Mouse (Mus musculus): Measurements from ENCODE around the gene Adgrg7. TPM values are rescaled to one million over a fixed set of nuclear protein-coding genes. Genes with fewer than 3 reads are reported as not detected.

Adgrg7 gene
- polyA plus RNA-seq, 1 experiment from 2014 or later: not detected

GRCm38 (mm10) chr16:56771163-56772105 is 24.2 kb downstream of the Adgrg7 start:
- ATAC-seq (ENCODE audit: low FRiP score, low read depth): peak; percentile 69; the same call in 1 of the 2 replicates

DNA sequence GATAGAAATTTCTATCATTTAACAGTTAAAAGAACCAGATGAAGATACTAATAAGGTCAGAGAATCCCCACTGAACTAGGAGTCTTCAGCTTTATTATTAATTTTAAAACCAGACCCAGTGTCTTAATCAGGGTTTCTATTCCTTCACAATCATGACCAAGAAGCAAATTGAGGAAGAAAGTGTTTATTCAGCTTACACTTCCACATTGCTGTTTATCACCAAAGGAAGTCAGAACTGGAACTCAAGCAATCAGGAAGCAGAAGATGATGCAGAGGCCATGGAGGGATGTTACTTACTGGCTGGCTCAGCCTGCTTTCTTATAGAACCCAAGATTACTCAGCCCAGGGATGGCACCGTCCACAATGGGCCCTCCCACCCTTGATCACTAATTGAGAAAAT is 66.6 kb downstream of the Adgrg7 start:
- no peaks in the 10 kb centered on the region for H3K4me1 ChIP-seq
- H3K9me3 ChIP-seq: no peaks in the 10 kb centered on the region
- no peak overlapping the region for H3K9ac ChIP-seq
- no peaks in the 10 kb centered on the region for H3K27me3 ChIP-seq
- 11% methylated on average over 1 of the region's 1 CpGs for WGBS
- ATAC-seq (ENCODE audit: low FRiP score, low read depth): no peak
- H3K27ac ChIP-seq: no peak overlapping the region
- H3K4me3 ChIP-seq: no peak overlapping the region
- no peak overlapping the region for H3K4me2 ChIP-seq (replicated peaks)
- H3K36me3 ChIP-seq: no peaks in the 10 kb centered on the region

More at GRCm38 (mm10) chr16:56771163-56772105, 24.2 kb downstream of the Adgrg7 start:
- no peak overlapping the region for H3K9ac ChIP-seq
- H3K27me3 ChIP-seq: peaks cover 3% of the 10 kb centered on the region; the same call in 1 of the 2 replicates
- no peaks in the 10 kb centered on the region for H3K36me3 ChIP-seq
- no peak overlapping the region for H3K4me2 ChIP-seq (replicated peaks)
- H3K4me3 ChIP-seq: no peak overlapping the region
- 48% methylated on average over 10 of the region's 10 CpGs for WGBS
- H3K4me1 ChIP-seq: no peaks in the 10 kb centered on the region
- H3K27ac ChIP-seq: no peak overlapping the region
- H3K9me3 ChIP-seq: no peaks in the 10 kb centered on the region

DNA sequence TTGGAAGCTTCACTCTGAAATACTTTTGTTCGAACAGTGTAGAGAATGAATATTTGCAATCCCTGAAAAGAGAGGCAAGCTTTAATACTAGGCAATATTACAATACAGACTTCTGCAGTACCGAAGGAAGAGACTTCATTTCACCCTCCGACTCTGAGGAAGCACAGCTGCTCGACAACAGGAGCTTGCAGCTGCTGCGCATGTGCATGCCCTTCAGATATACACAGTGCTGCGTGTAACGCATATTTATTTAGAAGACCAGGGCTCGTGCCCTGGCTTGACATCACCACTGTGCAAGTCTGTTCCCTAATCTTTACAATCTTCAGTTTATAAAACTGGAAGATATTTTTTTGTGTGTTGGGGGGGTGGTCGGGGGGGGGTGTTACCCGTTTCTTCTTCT is 70.7 kb downstream of the Adgrg7 start:
- Histone ChIP-seq H3K9me3 (no peaks in the 10 kb centered on the region), H3K4me2 (replicated peaks) (no peak overlapping the region), H3K27ac (no peak overlapping the region), H3K4me1 (no peaks in the 10 kb centered on the region), H3K36me3 (no peaks in the 10 kb centered on the region), H3K27me3 (no peaks in the 10 kb centered on the region), H3K4me3 (no peak overlapping the region), H3K9ac (no peak overlapping the region)
- WGBS: 78% methylated on average over 10 of the region's 10 CpGs
- ATAC-seq (ENCODE audit: low FRiP score, low read depth): no peak; the same call in 1 of the 2 replicates

DNA sequence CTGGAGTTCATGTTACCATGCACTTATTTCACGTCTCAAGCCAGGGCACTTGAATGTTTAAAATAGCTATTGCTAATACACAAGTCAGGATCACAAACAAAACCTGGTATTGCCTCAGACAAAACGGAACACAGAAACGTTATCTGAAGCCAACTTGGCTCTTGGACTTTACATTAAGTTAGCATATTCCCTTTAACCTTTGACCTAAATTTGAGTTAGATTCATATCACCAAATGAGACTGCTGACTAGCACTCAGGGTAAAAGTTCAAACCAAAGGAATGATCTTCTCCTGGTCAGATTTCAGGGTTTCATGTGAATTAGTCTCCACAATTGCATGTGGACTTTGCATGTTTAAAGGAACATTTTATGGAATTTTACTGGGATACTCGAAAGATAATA is 73.3 kb downstream of the Adgrg7 start:
- H3K9ac ChIP-seq: no peak overlapping the region
- H3K9me3 ChIP-seq: no peaks in the 10 kb centered on the region
- no peaks in the 10 kb centered on the region for H3K27me3 ChIP-seq
- H3K27ac ChIP-seq: no peak overlapping the region
- H3K4me3 ChIP-seq: no peak overlapping the region
- 0 out of 2 replicates have a peak, but pooled peaks cover 5% of the 10 kb centered on the region for H3K4me1 ChIP-seq
- H3K36me3 ChIP-seq: no peaks in the 10 kb centered on the region
- WGBS: 60% methylated on average over 4 of the region's 4 CpGs
- no peak overlapping the region for H3K4me2 ChIP-seq (replicated peaks)
- ATAC-seq (ENCODE audit: low FRiP score, low read depth): no peak

DNA sequence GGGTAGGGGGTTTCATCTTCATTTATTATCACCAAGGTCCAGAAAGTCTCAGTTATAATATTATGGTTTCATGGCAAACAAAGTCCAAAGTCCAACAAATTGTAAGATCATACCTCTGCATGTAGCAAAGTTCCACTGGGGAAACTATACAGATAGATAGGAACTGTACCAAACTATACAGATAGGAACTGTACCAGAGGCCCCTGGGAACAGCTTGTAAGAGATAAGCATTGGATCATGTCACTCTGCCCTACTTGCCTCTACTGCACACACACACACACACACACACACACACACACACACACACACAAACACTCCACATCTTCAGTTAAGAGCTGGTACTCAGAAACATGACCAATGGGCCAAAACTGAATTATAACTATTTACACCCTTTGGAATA is 76.6 kb downstream of the Adgrg7 start:
- no peak for ATAC-seq (ENCODE audit: low FRiP score, low read depth)
- Histone ChIP-seq H3K9ac (no peak overlapping the region), H3K27me3 (no peaks in the 10 kb centered on the region), H3K9me3 (no peaks in the 10 kb centered on the region), H3K36me3 (no peaks in the 10 kb centered on the region), H3K4me3 (no peak overlapping the region), H3K27ac (no peak overlapping the region), H3K4me1 (peaks cover 19% of the 10 kb centered on the region), H3K4me2 (replicated peaks) (no peak overlapping the region)

DNA sequence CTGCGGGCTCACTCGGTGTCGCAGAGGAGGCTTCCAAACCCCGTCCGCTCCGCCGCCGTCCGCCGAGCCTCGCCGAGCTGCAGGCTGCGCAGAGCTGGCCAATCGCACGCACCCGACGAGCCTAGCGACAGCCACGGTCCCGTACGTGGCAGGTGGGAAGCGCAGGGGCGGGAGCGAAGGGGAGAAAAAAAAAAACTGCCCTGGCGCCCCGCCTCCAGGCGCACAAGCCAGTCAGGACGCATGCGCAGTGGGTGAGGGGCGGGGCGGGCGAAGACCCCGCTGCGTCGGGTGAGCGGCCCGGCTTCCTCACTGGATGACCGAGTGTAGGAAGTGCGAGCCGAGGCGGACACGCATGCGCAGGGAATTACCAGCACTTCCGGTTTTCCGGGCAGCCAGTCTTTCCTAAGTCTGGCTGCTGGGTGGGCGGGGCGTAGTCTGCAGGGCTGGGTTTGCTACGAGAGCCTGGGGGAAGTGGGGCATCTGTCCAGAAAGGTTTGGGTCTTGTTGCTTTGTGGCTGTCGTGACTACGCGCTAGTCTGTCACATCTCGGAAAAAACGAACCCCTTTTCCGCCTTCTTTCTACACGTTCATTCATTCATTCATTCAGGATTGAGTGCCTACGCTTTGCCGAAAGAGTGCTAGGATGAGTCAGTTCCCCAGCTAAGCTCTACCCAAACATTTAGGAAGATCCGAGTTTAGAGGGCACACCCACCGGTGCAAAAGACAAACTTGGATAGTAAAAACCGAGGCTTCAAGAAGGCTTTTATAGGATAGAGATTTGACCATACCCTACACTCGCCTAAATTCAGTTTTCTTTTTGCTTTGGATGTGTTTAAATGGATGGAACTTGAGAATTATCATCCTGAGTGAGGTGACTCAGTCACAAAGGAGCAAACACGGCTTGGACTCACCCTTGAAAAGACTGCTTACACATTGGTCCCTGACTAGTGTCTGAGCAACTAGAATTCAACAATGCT is 78.1 kb downstream of the Adgrg7 start, which contains the start of gene Tfg:
TSS of gene Tfg (minus strand) at position 227 of the 977 bp plus-strand sequence.
- Histone ChIP-seq H3K27me3 (no peaks in the 10 kb centered on the region), H3K4me2 (replicated peaks) (peak within 1 kb of the TSS; percentile 74), H3K4me3 (peak within 1 kb of the TSS; percentile 78), H3K9ac (peak within 1 kb of the TSS; percentile 91), H3K27ac (peak within 1 kb of the TSS; percentile 98), H3K36me3 (peaks cover 1% of the 10 kb centered on the region; the same call in 1 of the 2 replicates), H3K9me3 (no peaks in the 10 kb centered on the region), H3K4me1 (peaks cover 19% of the 10 kb centered on the region)
- peak; percentile 97 for ATAC-seq (ENCODE audit: low FRiP score, low read depth)
- under 1% methylated on average over 51 of the region's 62 CpGs for WGBS

- ATAC-seq (ENCODE audit: low FRiP score, low read depth): peak; percentile 83
- peak overlapping the region; percentile 98 for H3K27ac ChIP-seq
- WGBS: under 1% methylated on average over 31 of the region's 38 CpGs
- H3K27me3 ChIP-seq: no peaks in the 10 kb centered on the region
- peak overlapping the region; percentile 78 for H3K4me3 ChIP-seq
- peaks cover 8% of the 10 kb centered on the region for H3K36me3 ChIP-seq
- H3K4me2 ChIP-seq (replicated peaks): peak overlapping the region; percentile 74
- H3K9ac ChIP-seq: peak overlapping the region; percentile 91
- no peaks in the 10 kb centered on the region for H3K9me3 ChIP-seq
- peaks cover 19% of the 10 kb centered on the region for H3K4me1 ChIP-seq
These were observed 79.0 kb downstream of the Adgrg7 start for GRCm38 (mm10) chr16:56716557-56717179.

DNA sequence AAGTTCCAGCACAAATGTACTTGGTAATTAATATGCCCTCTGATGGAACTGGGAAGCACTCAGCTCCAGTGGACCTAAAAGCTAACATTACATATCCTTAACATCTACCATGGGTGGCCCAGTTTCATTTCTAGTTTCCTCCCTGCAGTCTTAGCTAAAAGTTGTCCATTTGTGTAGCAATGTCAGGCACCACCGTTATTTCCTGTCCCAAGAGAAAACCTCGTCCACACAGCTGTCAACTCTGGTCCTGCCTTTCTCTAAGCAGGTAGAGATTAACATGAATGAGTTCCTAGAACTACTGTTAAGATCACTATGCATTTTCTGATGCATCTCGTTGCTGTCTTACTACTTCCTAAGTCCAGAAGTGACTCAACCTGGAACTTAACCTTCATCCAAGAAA is 80.0 kb downstream of the Adgrg7 start:
- H3K27me3 ChIP-seq: no peaks in the 10 kb centered on the region
- H3K4me3 ChIP-seq: peak overlapping the region; percentile 78
- H3K4me2 ChIP-seq (replicated peaks): peak overlapping the region; percentile 74
- no peak overlapping the region for H3K9ac ChIP-seq
- H3K4me1 ChIP-seq: peaks cover 19% of the 10 kb centered on the region
- H3K27ac ChIP-seq: no peak overlapping the region
- WGBS: 76% methylated on average over 3 of the region's 3 CpGs
- no peak for ATAC-seq (ENCODE audit: low FRiP score, low read depth)
- H3K9me3 ChIP-seq: no peaks in the 10 kb centered on the region
- peaks cover 19% of the 10 kb centered on the region for H3K36me3 ChIP-seq

GRCm38 (mm10) chr16:56710071-56710470 is 85.6 kb downstream of the Adgrg7 start:
- Histone ChIP-seq H3K4me1 (peaks cover 4% of the 10 kb centered on the region; the same call in 1 of the 2 replicates), H3K27me3 (no peaks in the 10 kb centered on the region), H3K9me3 (no peaks in the 10 kb centered on the region), H3K36me3 (peaks cover 55% of the 10 kb centered on the region), H3K4me2 (replicated peaks) (no peak overlapping the region), H3K4me3 (no peak overlapping the region), H3K27ac (no peak overlapping the region), H3K9ac (no peak overlapping the region)
- WGBS: 94% methylated on average over 3 of the region's 3 CpGs
- ATAC-seq (ENCODE audit: low FRiP score, low read depth): no peak

GRCm38 (mm10) chr16:56705731-56706130 is 89.9 kb downstream of the Adgrg7 start:
- no peak for ATAC-seq (ENCODE audit: low FRiP score, low read depth)
- no peaks in the 10 kb centered on the region for H3K4me1 ChIP-seq
- H3K27ac ChIP-seq: no peak overlapping the region
- no peaks in the 10 kb centered on the region for H3K27me3 ChIP-seq
- H3K4me3 ChIP-seq: no peak overlapping the region
- WGBS: 90% methylated on average over 3 of the region's 3 CpGs
- no peak overlapping the region for H3K9ac ChIP-seq
- no peaks in the 10 kb centered on the region for H3K9me3 ChIP-seq
- peaks cover 60% of the 10 kb centered on the region for H3K36me3 ChIP-seq
- H3K4me2 ChIP-seq (replicated peaks): no peak overlapping the region

GRCm38 (mm10) chr16:56700898-56701297 is 94.8 kb downstream of the Adgrg7 start:
- Histone ChIP-seq H3K9ac (no peak overlapping the region), H3K36me3 (peaks cover 50% of the 10 kb centered on the region), H3K4me1 (no peaks in the 10 kb centered on the region), H3K4me3 (no peak overlapping the region), H3K27me3 (no peaks in the 10 kb centered on the region), H3K27ac (no peak overlapping the region), H3K9me3 (no peaks in the 10 kb centered on the region), H3K4me2 (replicated peaks) (no peak overlapping the region)
- WGBS: 95% methylated on average over 3 of the region's 3 CpGs
- ATAC-seq (ENCODE audit: low FRiP score, low read depth): no peak

Measured in limb, embryonic 13.5 days (tissue).